Mouse (Mus musculus): ENCODE data around the gene Sugt1. TPM values are rescaled to one million over a fixed set of nuclear protein-coding genes. Genes with fewer than 3 reads are reported as not detected.

Gene Sugt1
- 131 and 146 TPM in 2 replicates for polyA plus RNA-seq (2021; fragmentation: Nextera tagmentation)
- long read RNA-seq, experiment 1, full-length matches to known transcripts = 48 of 149 reads
- long read RNA-seq, experiment 1, partial matches to known transcripts = 80 of 149 reads
- long read RNA-seq, experiment 1, other reads (novel, unspliced or antisense) = 21 of 149 reads
- long read RNA-seq, experiment 2, full-length matches to known transcripts = 150 of 192 reads
- long read RNA-seq, experiment 2, partial matches to known transcripts = 12 of 192 reads
- long read RNA-seq, experiment 2, other reads (novel, unspliced or antisense) = 30 of 192 reads

GRCm38 (mm10) chr14:79587139-79587851, at the start of gene Sugt1:
Gene Sugt1 (plus strand): TSS chr14:79587691.

DNA sequence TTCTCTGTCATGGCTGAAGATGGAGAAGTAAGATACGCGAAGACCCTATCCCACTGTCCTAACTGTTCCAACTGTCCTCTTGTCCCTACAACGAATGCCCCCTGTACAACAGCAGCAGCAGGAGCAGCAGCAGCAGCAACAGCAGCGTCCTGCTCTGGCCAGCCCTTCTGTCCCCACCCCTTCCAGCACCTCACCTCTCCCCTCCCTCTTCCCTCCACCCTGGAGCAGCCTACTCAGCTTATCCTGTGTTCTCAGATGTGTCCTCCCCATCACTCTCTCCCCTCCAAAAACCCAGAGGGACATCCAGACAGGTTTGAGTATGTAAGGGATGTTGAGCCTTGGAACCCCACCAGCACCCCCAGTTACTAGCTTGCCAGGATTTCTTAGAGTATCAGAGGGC, 74.5 kb downstream of the Sugt1 start, which contains the start of gene Cnmd:
TSS of gene Cnmd (minus strand) at position 170 of the 400 bp plus-strand sequence.

Small RNA genes lying within 50 kb of the gene (microRNA-seq; reads per million reads assigned to microRNA genes)
- not detected for gene Gm27857

Other genes with a start within 250 kb of the Sugt1 start
- gene Naa16, start 196.9 kb upstream of the Sugt1 start, polyA plus RNA-seq (2021; fragmentation: Nextera tagmentation) = 6.5 and 6.8 TPM in 2 replicates
- gene Mtrf1, start 189.9 kb upstream of the Sugt1 start, polyA plus RNA-seq (2021; fragmentation: Nextera tagmentation) = 10.7 and 11.3 TPM in 2 replicates
- 11.2 and 14.2 TPM in 2 replicates for gene Kbtbd7, start 161.2 kb upstream of the Sugt1 start, polyA plus RNA-seq (2021; fragmentation: Nextera tagmentation)
- gene Kbtbd6, start 135.9 kb upstream of the Sugt1 start, polyA plus RNA-seq (2021; fragmentation: Nextera tagmentation) = 0.78 and 0.94 TPM in 2 replicates
- 1.3 TPM in 2 replicates for gene Elf1, start 106.5 kb upstream of the Sugt1 start, polyA plus RNA-seq (2021; fragmentation: Nextera tagmentation)
- 30.6 and 30.8 TPM in 2 replicates for gene Wbp4, start 106.2 kb upstream of the Sugt1 start, polyA plus RNA-seq (2021; fragmentation: Nextera tagmentation)
- gene Cnmd, start 74.5 kb downstream of the Sugt1 start, polyA plus RNA-seq (2021; fragmentation: Nextera tagmentation) = 6.2 and 6.8 TPM in 2 replicates
- 15.0 and 15.8 TPM in 2 replicates for gene Pcdh8, start 183.6 kb downstream of the Sugt1 start, polyA plus RNA-seq (2021; fragmentation: Nextera tagmentation)